Mouse (Mus musculus): ENCODE data around the gene Prkag1.
"Not testable (repeated sequence)": the region's sequence is repeated elsewhere in the genome, so short reads cannot be mapped to it uniquely, and the experiment has no call there.

Prkag1 gene

DNA sequence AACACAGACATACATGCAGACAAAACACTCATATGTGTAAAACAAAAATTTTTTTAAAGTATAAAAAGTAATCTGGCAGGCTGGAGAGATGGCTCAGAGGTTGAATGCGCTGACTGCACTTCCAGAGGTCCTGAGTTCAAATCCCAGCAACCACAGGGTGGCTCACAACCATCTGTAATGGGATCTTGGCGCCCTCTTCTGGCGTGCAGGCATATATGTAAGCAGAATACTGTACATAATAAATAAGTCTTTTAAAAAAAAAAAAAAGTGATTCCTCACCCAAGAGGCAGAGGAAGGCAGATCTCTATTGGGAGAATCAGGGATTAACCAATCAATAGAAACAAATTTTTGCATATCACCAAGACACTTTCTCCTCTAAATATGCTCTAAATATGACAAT is 7.9 kb downstream of the Prkag1 start:
- no peak for DNase-seq (ENCODE audit: low spot score in 2 of 2)

DNA sequence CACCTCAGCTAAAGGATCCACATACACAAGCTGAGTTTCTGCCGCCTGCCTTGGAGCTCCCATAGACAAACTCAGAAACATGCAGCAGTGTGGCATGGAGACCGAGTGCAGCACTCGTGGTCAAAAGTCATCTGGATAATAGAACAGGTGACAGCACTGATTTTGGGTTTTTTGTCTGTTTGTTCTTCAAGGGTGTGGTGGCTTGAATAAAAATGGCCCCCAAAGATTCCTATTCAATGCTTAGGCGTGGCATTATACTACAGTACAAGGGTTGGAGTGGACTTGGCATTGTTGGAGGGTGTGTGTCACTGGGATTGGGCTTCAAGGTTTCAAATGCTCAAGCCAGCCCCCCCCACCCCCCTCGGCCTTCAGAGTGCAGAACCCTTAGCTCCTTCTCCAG is 9.2 kb downstream of the Prkag1 start:
- DNase-seq (ENCODE audit: low spot score in 2 of 2) = no peak

DNA sequence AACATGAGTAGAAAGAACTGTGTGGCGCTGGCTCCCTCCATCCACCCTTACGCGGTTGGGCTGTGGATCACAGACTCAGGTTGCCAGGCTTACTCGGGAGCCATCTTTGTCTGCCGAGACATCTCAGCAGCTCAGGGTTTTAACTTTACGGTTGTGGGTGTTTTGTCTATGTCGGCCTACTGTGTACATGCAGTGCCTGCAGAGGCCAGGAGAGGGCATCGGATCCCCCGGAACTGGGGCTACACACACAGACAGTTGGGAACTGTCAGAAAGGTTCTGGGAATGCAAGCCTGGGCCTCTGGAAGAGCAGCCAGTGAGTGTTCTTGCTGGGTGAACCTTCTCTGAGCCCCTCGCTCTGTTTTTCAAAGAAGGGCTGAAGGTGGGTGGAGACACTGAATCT is 9.9 kb downstream of the Prkag1 start:
- DNase-seq (ENCODE audit: low spot score in 2 of 2) = no peak

DNA sequence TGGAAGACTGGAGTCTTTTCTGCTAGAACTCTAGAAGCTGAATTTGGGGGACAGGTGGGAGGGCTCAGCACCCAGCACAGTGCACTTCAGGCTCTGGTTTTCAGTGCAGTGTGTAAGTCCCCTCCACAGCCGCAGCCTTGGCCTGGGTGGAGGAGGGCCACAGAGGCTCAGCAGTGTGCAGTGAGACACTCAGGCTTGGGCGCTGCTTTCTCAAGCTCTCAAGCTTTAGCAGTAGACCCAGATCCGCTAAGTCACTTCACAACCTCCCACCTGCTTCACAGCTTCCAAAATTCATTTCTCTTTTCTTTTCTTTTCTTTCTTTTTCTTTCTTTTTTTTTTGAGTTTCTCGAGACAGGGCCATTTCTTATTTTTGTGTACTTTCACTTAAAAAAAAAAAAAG is 10.4 kb downstream of the Prkag1 start:
- no peak for DNase-seq (ENCODE audit: low spot score in 2 of 2)

- DNase-seq (ENCODE audit: low spot score in 2 of 2) = no peak
Measured at GRCm38 (mm10) chr15:98818171-98818570, 13.2 kb downstream of the Prkag1 start.

GRCm38 (mm10) chr15:98812741-98813424 is 18.4 kb downstream of the Prkag1 start:
- no peak for DNase-seq (ENCODE audit: low spot score in 2 of 2)

- DNase-seq (ENCODE audit: low spot score in 2 of 2) = not testable (repeated sequence)
Measured at GRCm38 (mm10) chr15:98810212-98810611, 21.1 kb downstream of the Prkag1 start.

- no peak for DNase-seq (ENCODE audit: low spot score in 2 of 2)
Measured at GRCm38 (mm10) chr15:98809390-98809789, 21.9 kb downstream of the Prkag1 start, which contains the start of gene Ddn. TSS of gene Ddn (minus strand) at chr15:98809490.

DNA sequence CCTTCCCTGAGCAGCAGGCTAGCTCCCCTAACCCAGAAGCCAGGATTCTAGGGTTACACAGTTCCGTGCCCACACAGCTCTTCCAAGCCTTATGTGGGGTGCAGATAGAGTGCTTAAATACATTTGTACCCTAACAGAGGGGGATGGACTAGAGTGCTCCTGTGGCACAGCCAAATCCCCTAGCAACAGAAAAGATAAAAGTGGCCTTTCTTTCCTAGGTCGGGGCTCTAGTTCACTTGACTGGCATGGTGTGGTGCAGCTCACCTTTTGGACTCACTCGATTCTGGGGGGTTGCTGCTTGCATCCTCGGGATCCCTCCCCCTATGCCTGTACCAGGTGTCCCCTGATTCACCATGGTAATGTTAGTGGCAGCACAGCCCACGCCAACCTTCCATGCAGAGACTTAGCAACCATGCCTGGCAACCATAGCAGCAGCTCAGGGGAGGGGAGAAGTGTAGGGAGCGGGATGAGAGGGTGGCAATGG is 22.6 kb downstream of the Prkag1 start:
- no peak for DNase-seq (ENCODE audit: low spot score in 2 of 2)

DNA sequence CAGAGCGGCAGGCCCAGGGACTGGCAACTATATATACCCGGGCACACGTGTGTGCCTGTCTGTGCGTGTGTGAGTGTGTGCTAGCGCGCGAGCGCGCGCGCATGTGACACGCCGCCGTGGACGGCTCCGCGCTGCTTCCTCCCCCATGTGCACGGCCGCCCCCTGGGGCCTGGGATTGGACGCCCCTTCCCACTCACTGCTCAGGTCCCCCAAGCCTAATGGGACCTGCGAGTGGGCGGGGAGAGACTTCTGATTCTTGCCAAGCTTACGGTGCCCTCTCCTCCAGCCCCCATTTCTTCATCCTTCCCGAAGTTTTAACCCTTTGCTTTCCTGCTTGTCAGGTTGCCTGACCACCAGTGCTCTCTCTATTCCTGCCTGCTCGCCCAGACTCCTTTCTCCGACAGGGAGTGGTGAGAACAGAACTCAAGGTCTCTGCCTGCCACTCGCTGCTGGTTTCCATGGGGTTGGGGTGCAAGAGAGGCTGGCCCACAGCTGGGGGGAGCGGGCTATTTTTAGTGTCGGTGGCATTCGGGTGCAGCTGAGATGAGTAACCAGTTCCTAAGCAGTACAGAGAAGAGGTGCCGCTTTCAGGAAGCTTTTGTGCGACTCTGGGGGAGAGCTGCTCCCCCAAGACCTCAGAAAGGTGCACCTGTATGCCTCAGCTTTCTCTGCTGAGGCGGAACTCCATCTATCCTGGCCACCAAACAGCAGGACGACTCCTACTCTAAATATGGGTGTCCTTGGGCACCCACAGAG is 23.2 kb downstream of the Prkag1 start:
- no peak for DNase-seq (ENCODE audit: low spot score in 2 of 2)

DNA sequence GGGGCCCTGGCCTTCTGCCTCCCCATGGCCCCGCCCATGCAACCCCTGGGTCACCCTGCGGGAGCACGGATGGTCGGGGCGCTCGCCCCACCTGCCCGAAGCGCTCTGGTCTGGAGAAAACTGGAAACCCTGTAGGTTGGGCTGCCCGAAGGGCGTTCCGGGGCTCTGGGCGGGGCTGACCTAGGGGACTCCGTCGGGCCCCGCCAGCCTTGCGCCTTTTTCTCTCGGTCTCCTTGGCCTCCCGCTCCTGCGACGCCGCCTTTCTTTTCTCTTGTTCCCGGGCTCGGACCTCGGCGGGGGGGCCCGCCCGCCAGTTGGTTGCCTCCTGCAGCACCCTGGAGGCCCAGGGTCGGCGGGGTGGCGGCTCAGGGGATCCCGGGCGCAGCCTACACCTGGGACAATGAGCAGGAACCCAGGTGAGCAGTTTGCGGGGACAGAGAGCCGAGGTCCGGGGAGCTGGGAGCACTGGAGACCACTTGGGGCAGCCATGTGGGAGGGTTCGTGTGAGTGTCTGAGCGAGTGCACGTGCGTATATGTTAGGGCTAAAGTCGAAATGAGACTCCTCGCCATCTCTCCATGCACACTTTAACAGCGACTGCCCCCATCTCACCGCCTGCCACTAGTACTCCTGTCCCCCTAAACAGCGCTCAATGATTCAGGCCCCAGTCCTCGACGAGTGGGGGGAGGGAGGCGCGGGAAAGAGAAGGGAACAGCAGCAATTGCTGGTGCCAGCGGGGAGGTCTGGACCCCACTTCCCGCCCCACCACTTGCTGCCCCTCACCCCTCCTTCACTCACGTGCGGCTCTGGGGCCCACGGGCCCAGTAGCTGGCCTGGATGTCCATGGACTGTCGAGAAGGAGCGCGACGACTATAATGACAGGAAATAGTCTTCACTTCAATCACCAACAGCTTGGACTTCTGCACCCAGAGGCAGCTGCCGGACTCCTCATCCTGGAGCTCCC is 24.2 kb downstream of the Prkag1 start:
- no peak for DNase-seq (ENCODE audit: low spot score in 2 of 2)

- DNase-seq (ENCODE audit: low spot score in 2 of 2) = no peak
Measured at GRCm38 (mm10) chr15:98806071-98806808, 25.1 kb downstream of the Prkag1 start.

DNA sequence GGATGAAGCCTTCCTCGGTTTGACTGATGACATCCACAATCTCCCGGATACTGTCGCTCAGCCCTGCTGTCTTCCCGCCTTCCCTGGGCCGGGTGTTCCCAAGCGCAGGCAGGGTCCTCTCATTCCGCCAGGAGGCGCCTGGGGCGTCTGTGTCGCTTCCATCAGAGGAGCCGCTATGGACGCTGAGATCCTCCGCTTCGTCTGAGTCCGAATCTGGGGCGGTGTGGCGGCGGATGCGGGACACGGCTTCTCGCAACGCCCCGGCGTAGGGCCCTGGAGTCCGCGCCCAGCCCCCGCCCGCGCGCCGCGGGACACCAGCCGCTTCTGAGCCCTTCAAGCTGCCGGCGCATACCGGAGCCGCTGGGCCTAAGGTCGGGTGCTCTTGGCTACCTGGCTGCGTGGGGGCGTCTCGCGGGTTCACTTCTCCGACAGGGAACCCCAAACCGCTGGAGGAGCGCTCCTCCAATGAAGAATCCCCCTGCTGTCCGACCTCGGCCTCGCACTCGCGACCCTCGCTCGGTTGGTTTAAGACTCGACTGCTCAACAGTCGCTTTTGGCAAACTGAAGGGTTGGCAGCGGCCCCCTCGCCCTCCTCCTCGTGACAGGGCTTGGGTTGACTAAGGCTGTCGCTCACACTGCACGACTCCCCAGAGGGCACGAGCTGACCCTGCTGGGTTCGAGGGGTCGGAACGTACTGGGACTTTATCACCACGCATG is 25.8 kb downstream of the Prkag1 start:
- DNase-seq (ENCODE audit: low spot score in 2 of 2) = peak in 1 of 2 experiments; percentile 75

- DNase-seq (ENCODE audit: low spot score in 2 of 2) = peak; percentile 89 to 93
Measured at GRCm38 (mm10) chr15:98804054-98804453, 27.3 kb downstream of the Prkag1 start.

- DNase-seq (ENCODE audit: low spot score in 2 of 2) = no peak
Measured at GRCm38 (mm10) chr15:98802926-98803325, 28.4 kb downstream of the Prkag1 start.

- peak; percentile 86 to 90 for DNase-seq (ENCODE audit: low spot score in 2 of 2)
Measured at GRCm38 (mm10) chr15:98799396-98799795, 31.9 kb downstream of the Prkag1 start.

GRCm38 (mm10) chr15:98798903-98799302 is 32.4 kb downstream of the Prkag1 start:
- DNase-seq (ENCODE audit: low spot score in 2 of 2) = no peak

- DNase-seq (ENCODE audit: low spot score in 2 of 2) = no peak
Measured at GRCm38 (mm10) chr15:98797835-98798492, 33.4 kb downstream of the Prkag1 start.

DNA sequence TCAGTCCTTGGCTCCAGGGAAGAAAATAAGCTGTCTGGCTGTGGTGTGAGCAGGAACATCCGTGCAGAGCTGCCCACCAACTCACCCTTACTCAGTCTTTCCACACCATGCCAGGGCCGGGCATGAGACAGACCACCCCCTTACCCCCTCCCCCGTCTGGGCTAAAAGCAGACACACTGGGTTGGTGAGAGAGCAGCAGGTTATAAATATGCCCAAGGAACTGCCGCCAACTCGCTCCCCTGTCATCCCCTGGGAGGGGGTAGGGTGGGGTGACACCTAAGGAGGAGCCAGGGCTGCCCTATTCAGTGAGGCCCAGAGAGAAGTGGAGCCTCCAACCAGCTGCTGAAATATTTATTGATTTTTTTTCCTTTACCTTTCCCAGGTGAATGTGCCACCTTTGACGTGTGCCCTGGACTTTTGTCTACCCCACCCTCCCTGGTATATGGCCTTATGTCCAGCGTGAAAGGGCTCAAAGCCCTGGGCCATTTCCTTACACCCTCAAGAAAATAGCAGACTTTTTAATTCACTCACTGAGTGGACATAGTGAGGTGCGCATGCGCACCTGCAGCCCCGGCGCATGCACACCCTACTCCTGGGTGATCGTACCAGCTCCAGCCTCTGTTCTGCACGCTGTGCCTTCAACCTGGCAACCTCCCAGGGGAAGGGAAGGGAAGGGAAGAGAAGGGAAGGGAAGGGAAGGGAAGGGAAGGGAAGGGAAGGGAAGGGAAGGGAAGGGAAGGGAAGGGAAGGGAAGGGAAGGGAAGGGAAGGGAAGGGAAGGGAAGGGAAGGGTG is 34.3 kb downstream of the Prkag1 start:
- DNase-seq (ENCODE audit: low spot score in 2 of 2) = no peak
